ENCODE assay signal across 8 mouse cellular contexts in genomic region chr9:104373253-104373652, GRCm38 (mm10). TPM values are rescaled to one million over a fixed set of nuclear protein-coding genes. Genes with fewer than 3 reads are reported as not detected.
DNase-seq lines count a peak whose midpoint lies in the region; ATAC-seq and TF ChIP-seq lines count a peak whose summit lies in the region.
"Had no signal": no experiment of that assay in that cellular context is flagged by ENCODE, and none has a peak within 500 bp of the region (broad histone marks: within the 10 kb centered on the region; RNA-seq: fewer than 3 reads in every experiment).

No protein-coding gene starts in this region.

- H3K27me3 ChIP-seq in lung, embryonic 14.5 days (ENCODE audit: insufficient read depth, low read length) = no peaks in the 10 kb centered on the region
- no peaks in the 10 kb centered on the region for H3K27me3 ChIP-seq in small intestine, adult 2 months (ENCODE audit: control insufficient read depth, insufficient read depth, low read length)
- H3K27me3 ChIP-seq: liver, embryonic 15.5 days had no signal

- no peak for ATAC-seq in lung, embryonic 14.5 days (ENCODE audit: insufficient read depth)

- no peak overlapping the region for H3K27ac ChIP-seq in bone marrow macrophage, adult 2 months (ENCODE audit: insufficient read depth, low read depth, low read length)
- H3K27ac ChIP-seq in lung, embryonic 14.5 days (ENCODE audit: low read depth) = no peak overlapping the region
- H3K27ac ChIP-seq in small intestine, adult 2 months (ENCODE audit: insufficient read depth, low read depth, low read length) = no peak overlapping the region
- H3K27ac ChIP-seq: liver, embryonic 15.5 days had no signal

- DNase-seq in 3134 (ENCODE audit: extremely low read depth, insufficient read length, low spot score) (peak; percentile 33), 3T3-L1 (ENCODE audit: low read depth, low spot score) (peak; percentile 73)
- peak; percentile 47 to 78 for DNase-seq in frontal cortex, postnatal 36 days (ENCODE audit: low spot score in 2 of 2)
- peak; percentile 76 to 83 for DNase-seq in kidney, postnatal 4 days
- peak; percentile 63 for DNase-seq in lung, embryonic 14.5 days

- peaks cover 4% of the 10 kb centered on the region; the same call in 1 of the 2 replicates for H3K4me1 ChIP-seq in bone marrow macrophage, adult 2 months (ENCODE audit: control insufficient read depth, insufficient read depth, low read length)
- H3K4me1 ChIP-seq in lung, embryonic 14.5 days (ENCODE audit: insufficient read depth) = no peaks in the 10 kb centered on the region
- no peaks in the 10 kb centered on the region for H3K4me1 ChIP-seq in small intestine, adult 2 months (ENCODE audit: control insufficient read depth, insufficient read depth, insufficient read length, low read length)
- H3K4me1 ChIP-seq: liver, embryonic 15.5 days had no signal

- WGBS in lung, embryonic 14.5 days = 24% methylated on average over 6 of the region's 6 CpGs
- WGBS in small intestine, adult 2 months = 26% methylated on average over 6 of the region's 6 CpGs

- H3K4me3 ChIP-seq in bone marrow macrophage, adult 2 months (ENCODE audit: insufficient read depth, low read length) = no peak overlapping the region
- no peak overlapping the region for H3K4me3 ChIP-seq in lung, embryonic 14.5 days (ENCODE audit: low read depth, low read length)
- H3K4me3 ChIP-seq in small intestine, adult 2 months (ENCODE audit: low read depth, low read length) = no peak overlapping the region
- H3K4me3 ChIP-seq: liver, embryonic 15.5 days had no signal

- no peak overlapping the region for H3K4me2 ChIP-seq in lung, embryonic 14.5 days
- H3K4me2 ChIP-seq: liver, embryonic 15.5 days had no signal

- no peaks in the 10 kb centered on the region for H3K36me3 ChIP-seq in lung, embryonic 14.5 days (ENCODE audit: insufficient read depth)
- H3K36me3 ChIP-seq in small intestine, adult 2 months (ENCODE audit: control insufficient read depth, insufficient read depth, low read length) = no peaks in the 10 kb centered on the region
- H3K36me3 ChIP-seq: liver, embryonic 15.5 days had no signal

- TF ChIP-seq POLR2A in bone marrow macrophage, adult 2 months (IDR thresholded peaks at IDR 0.05; ENCODE audit: borderline replicate concordance, low read depth, low read length) = no peak
- TF ChIP-seq POLR2A in small intestine, adult 2 months (IDR thresholded peaks at IDR 0.05; ENCODE audit: low read depth, low read length) = no peak

- no peaks in the 10 kb centered on the region for H3K9me3 ChIP-seq in lung, embryonic 14.5 days (ENCODE audit: low read depth, low read length)
- H3K9me3 ChIP-seq: liver, embryonic 15.5 days had no signal

- H3K9ac ChIP-seq in lung, embryonic 14.5 days = no peak overlapping the region
- H3K9ac ChIP-seq: liver, embryonic 15.5 days had no signal

- peak; percentile 45 for TF ChIP-seq CTCF in bone marrow macrophage, adult 2 months (IDR thresholded peaks at IDR 0.05; ENCODE audit: low read depth, low read length)
- peak; percentile 62 for TF ChIP-seq CTCF in lung, embryonic 14.5 days (IDR thresholded peaks at IDR 0.05; ENCODE audit: low read depth)
- peak; percentile 75; the same call in 1 of the 2 replicates for TF ChIP-seq CTCF in small intestine, adult 2 months (IDR thresholded peaks at IDR 0.05; ENCODE audit: extremely low read depth, insufficient read length, insufficient replicate concordance, low read depth, low read length)

RNA-seq across cellular contexts. Expression of gene Acpp, which starts 35.7 kb away (rescaled TPM):
- 7.7 and 10.5 TPM in 2 replicates for polyA plus RNA-seq in bone marrow macrophage, adult 2 months (2012; ENCODE audit: insufficient read depth, insufficient read length, missing spikeins)
- polyA plus RNA-seq in lung, embryonic 14.5 days (2014; fragmentation: Nextera tagmentation; extraction: Ambion mirVana) = 0.21 and 0.26 TPM in 2 replicates
- 3.5 and 10.5 TPM in 2 replicates for polyA plus RNA-seq in small intestine, adult 2 months (2012; rRNA removed)
